Mouse (Mus musculus) C2C12 (cell line): ENCODE data around the gene Usp21. TPM values are rescaled to one million over a fixed set of nuclear protein-coding genes. Genes with fewer than 3 reads are reported as not detected.
A peak's percentile ranks its signal among the peaks of the same experiment; 100 is the strongest.

Source experiments
- H3K27me3 ChIP-seq: one replicate; pipeline ENCODE4 v1.6.1; 2011; ENCODE audit not compliant: control insufficient read depth, insufficient read depth, insufficient read length
- H3K36me3 ChIP-seq: one replicate; pipeline ENCODE4 v1.6.1; 2011; ENCODE audit not compliant: control insufficient read depth, insufficient read depth
- H3K4me3 ChIP-seq: one replicate; pipeline ENCODE4 v1.5.1; 2011; ENCODE audit warnings: mild to moderate bottlenecking, control low read depth; ENCODE audit not compliant: poor library complexity, insufficient read depth, severe bottlenecking
- H3K79me2 ChIP-seq: one replicate; pipeline ENCODE4 v1.6.1; 2011; ENCODE audit not compliant: control insufficient read depth, insufficient read depth
- H3K79me3 ChIP-seq: one replicate; pipeline ENCODE4 v1.6.1; 2011; ENCODE audit warnings: low read depth, control low read depth
- H3ac ChIP-seq: one replicate; pipeline ENCODE3; 2011; ENCODE audit warnings: low read depth; ENCODE audit not compliant: control insufficient read depth, insufficient read length
- CEBPB ChIP-seq: IDR thresholded peaks from one replicate; pipeline ENCODE4 v1.6.1; 2011; ENCODE audit warnings: low read depth, mild to moderate bottlenecking, control low read depth, moderate library complexity
- CTCF ChIP-seq: IDR thresholded peaks from one replicate; pipeline ENCODE4 v1.5.1; 2011; ENCODE audit not compliant: control insufficient read depth, insufficient read depth, insufficient read length
- FOSL1 ChIP-seq: IDR thresholded peaks from one replicate; pipeline ENCODE4 v1.8.0; 2011; ENCODE audit warnings: mild to moderate bottlenecking, low read length; ENCODE audit not compliant: poor library complexity, insufficient read depth, severe bottlenecking
- MAX ChIP-seq: IDR thresholded peaks from one replicate; pipeline ENCODE4 v1.6.1; 2011; ENCODE audit warnings: mild to moderate bottlenecking, control low read depth
- MYOD1 ChIP-seq: IDR thresholded peaks from one replicate; pipeline ENCODE4 v1.6.1; 2011; ENCODE audit warnings: low read depth; ENCODE audit not compliant: control insufficient read depth, insufficient read length
- MYOG ChIP-seq: IDR thresholded peaks from one replicate; pipeline ENCODE4 v1.6.1; 2011; ENCODE audit not compliant: control insufficient read depth, insufficient read length; ENCODE audit errors: extremely low read depth
- USF1 ChIP-seq: IDR thresholded peaks from one replicate; pipeline ENCODE4 v1.6.1; 2011; ENCODE audit warnings: low read depth, mild to moderate bottlenecking, control low read depth, moderate library complexity
- polyA plus RNA-seq: library from polyadenylated mRNA; unstranded; fragments of >200 nt; fragmentation: generic; extraction: Trizol; gene quantifications from one replicate; pipeline ENCODE4 v1.2.1, GENCODE M21; 2012; ENCODE audit warnings: missing spikeins

Usp21 gene
- polyA plus RNA-seq, 1 experiment = 20.6 TPM

GRCm38 (mm10) chr1:171298226-171298625 lies 10.4 kb upstream of the Usp21 start:
- TF ChIP-seq CEBPB (no peak), MAX (no peak), USF1 (no peak), MYOD1 (no peak), MYOG (no peak), FOSL1 (no peak), CTCF (no peak)
- Histone ChIP-seq H3K4me3 (no peak overlapping the region), H3K79me3 (peaks cover 2% of the 10 kb centered on the region), H3K79me2 (peaks cover 11% of the 10 kb centered on the region), H3ac (no peak overlapping the region), H3K36me3 (no peaks in the 10 kb centered on the region), H3K27me3 (no peaks in the 10 kb centered on the region)

- no peak overlapping the region for H3ac ChIP-seq
- no peaks in the 10 kb centered on the region for H3K36me3 ChIP-seq
Observed at GRCm38 (mm10) chr1:171295063-171295402, 7.2 kb upstream of the Usp21 start.

GRCm38 (mm10) chr1:171294298-171295062 lies 6.7 kb upstream of the Usp21 start, which contains the start of gene Ufc1:
Ufc1 (minus strand) TSS chr1:171295024.
- peak within 1 kb of the TSS; percentile 80 for H3K4me3 ChIP-seq
- no peaks in the 10 kb centered on the region for H3K27me3 ChIP-seq
- H3K79me2 ChIP-seq = peaks cover 42% of the 10 kb centered on the region
- peaks cover 11% of the 10 kb centered on the region for H3K79me3 ChIP-seq
- H3ac ChIP-seq = peak within 1 kb of the TSS; percentile 98
- H3K36me3 ChIP-seq = peaks cover 2% of the 10 kb centered on the region
- TF ChIP-seq MYOD1 (peak; percentile 11), CTCF (no peak)

More at GRCm38 (mm10) chr1:171295063-171295402, 7.2 kb upstream of the Usp21 start:
- peak overlapping the region; percentile 80 for H3K4me3 ChIP-seq
- peaks cover 11% of the 10 kb centered on the region for H3K79me3 ChIP-seq
- no peak for TF ChIP-seq FOSL1
- TF ChIP-seq USF1 = no peak
- no peak for TF ChIP-seq MYOG
- no peak for TF ChIP-seq CEBPB
- TF ChIP-seq MAX = no peak
- no peak for TF ChIP-seq CTCF
- H3K27me3 ChIP-seq = no peaks in the 10 kb centered on the region
- peaks cover 37% of the 10 kb centered on the region for H3K79me2 ChIP-seq

- Histone ChIP-seq H3K79me2 (peaks cover 42% of the 10 kb centered on the region), H3ac (peak overlapping the region; percentile 98), H3K36me3 (peaks cover 8% of the 10 kb centered on the region), H3K4me3 (peak overlapping the region; percentile 80), H3K79me3 (peaks cover 11% of the 10 kb centered on the region), H3K27me3 (no peaks in the 10 kb centered on the region)
- TF ChIP-seq MYOG = no peak
Observed at GRCm38 (mm10) chr1:171293906-171294297, 6.1 kb upstream of the Usp21 start.

GRCm38 (mm10) chr1:171293351-171293750 lies 5.6 kb upstream of the Usp21 start:
- TF ChIP-seq CEBPB (no peak), MYOD1 (no peak), CTCF (no peak), MAX (no peak), FOSL1 (no peak), USF1 (no peak), MYOG (no peak)
- Histone ChIP-seq H3K79me2 (peaks cover 42% of the 10 kb centered on the region), H3ac (no peak overlapping the region), H3K4me3 (no peak overlapping the region), H3K79me3 (peaks cover 11% of the 10 kb centered on the region), H3K36me3 (peaks cover 12% of the 10 kb centered on the region), H3K27me3 (no peaks in the 10 kb centered on the region)

- Histone ChIP-seq H3K36me3 (peaks cover 34% of the 10 kb centered on the region), H3K4me3 (no peak overlapping the region), H3K79me3 (peaks cover 16% of the 10 kb centered on the region), H3ac (no peak overlapping the region), H3K79me2 (peaks cover 49% of the 10 kb centered on the region), H3K27me3 (no peaks in the 10 kb centered on the region)
- TF ChIP-seq USF1 (no peak), MYOD1 (no peak), CEBPB (no peak), MAX (no peak), CTCF (no peak), FOSL1 (no peak), MYOG (no peak)
Observed at GRCm38 (mm10) chr1:171288328-171288727, 537 bp upstream of the Usp21 start.
